Mouse (Mus musculus) liver, postnatal 0 days (tissue): ENCODE results near the gene Sp1.

Experiments
- CTCF ChIP-seq: sonication (generic); IDR thresholded peaks from 2 replicates; pipeline ENCODE4 v1.5.1; 2016; ENCODE audit warnings: antibody characterized with exemption, low read depth
- EP300 ChIP-seq: IDR thresholded peaks from 2 replicates; pipeline ENCODE4 v1.6.1; 2016; ENCODE audit warnings: antibody characterized with exemption, low read depth, mild to moderate bottlenecking

DNA sequence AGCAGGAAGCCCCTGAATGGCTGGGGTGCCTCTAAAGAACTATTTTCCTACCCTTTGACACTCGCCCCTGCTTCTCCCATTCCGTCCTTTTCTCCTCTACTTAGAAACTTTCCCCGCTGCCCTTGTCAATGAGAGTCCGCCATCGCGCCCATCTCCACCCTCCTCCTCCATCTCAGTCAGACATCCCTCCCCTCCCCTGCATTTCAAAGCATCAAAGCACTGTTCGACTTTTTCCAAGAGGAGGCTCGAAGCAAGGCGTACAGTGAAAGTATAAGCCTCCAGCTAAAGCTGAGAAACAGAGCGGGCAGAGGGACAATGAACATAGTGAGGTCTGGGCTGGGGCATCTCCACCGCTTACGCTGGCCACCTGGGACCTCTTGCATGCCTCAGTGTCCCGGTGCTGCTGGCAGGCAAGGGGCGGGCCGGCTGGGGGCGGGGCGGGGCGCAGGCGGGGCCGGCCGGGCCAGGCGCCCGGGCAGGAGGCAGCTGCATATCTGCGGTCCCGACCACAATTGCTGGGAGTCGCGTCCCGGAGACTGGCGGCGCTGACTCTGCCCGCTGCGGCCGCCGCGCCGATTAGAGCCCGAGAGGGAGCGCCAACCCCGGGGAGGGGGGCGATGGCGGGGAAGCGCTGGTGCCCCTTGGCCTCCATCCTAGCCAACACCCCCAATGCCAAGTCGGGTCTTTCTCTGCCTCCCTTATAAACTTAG is 29.3 kb upstream of the Sp1 start:
- TF ChIP-seq CTCF (no peak), EP300 (no peak)
